Mouse (Mus musculus) embryo, embryonic 9.5 days (tissue): ENCODE results near the gene Rab34.
"Not testable (repeated sequence)": the region's sequence is repeated elsewhere in the genome, so short reads cannot be mapped to it uniquely, and the experiment has no call there.

Source experiments
- DNase-seq: peaks from one replicate; pipeline ENCODE4 v3.0.0-alpha.2; 2017; ENCODE audit errors: extremely low spot score

Gene Rab34

GRCm38 (mm10) chr11:78180081-78180761 is 8.0 kb upstream of the Rab34 start:
- no peak for DNase-seq

GRCm38 (mm10) chr11:78181830-78182357 is 6.3 kb upstream of the Rab34 start:
- no peak for DNase-seq

DNA sequence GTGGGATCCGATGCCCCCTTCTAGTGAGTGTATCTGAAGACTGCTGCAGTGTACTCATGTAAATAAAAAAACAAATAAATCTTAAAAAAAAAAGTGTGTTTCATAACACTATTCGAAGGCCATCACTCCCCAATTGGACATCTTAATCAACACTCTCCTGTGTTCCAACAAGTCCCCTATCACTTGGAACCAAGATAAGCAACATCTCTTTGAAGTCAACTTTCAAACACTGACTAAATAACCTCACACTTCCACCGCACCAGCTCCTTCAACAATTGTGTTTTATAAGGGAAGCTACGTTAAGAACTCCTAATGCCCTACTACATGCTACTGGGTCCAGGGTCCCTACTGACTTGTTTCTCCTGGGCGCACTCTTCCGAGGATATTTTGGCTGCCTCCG is 5.8 kb upstream of the Rab34 start:
- no peak for DNase-seq

- DNase-seq: peak; percentile 91
Measured at GRCm38 (mm10) chr11:78182961-78183844, 5.0 kb upstream of the Rab34 start, which contains the start of gene Rpl23a. Rpl23a (minus strand) TSS chr11:78183584.

GRCm38 (mm10) chr11:78183884-78184514 is 4.2 kb upstream of the Rab34 start:
- no peak for DNase-seq

DNA sequence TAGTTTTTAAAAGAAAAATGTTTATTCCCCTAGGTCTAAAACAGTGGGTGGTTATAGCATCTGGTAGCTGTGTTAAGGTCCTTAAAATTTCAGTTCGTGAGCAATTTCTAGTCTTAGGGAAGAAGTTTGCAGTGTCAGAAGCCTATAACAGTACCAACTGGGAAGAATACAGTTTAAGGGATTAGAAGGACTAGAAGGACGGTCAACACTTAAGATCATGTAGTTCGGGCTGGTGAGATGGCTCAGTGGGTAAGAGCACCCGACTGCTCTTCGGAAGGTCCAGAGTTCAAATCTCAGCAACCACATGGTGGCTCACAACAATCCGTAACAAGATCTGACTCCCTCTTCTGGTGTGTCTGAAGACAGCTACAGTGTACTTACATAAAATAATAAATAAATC is 3.5 kb upstream of the Rab34 start:
- not testable (repeated sequence) for DNase-seq

GRCm38 (mm10) chr11:78189234-78190040 is 1.2 kb downstream of the Rab34 start:
- DNase-seq: peak; percentile 94

GRCm38 (mm10) chr11:78190041-78190440 is 1.8 kb downstream of the Rab34 start:
- DNase-seq: no peak

GRCm38 (mm10) chr11:78193113-78193512 is 4.9 kb downstream of the Rab34 start, which contains the start of gene Proca1:
Proca1 (plus strand) TSS chr11:78193392.
- DNase-seq: no peak

DNA sequence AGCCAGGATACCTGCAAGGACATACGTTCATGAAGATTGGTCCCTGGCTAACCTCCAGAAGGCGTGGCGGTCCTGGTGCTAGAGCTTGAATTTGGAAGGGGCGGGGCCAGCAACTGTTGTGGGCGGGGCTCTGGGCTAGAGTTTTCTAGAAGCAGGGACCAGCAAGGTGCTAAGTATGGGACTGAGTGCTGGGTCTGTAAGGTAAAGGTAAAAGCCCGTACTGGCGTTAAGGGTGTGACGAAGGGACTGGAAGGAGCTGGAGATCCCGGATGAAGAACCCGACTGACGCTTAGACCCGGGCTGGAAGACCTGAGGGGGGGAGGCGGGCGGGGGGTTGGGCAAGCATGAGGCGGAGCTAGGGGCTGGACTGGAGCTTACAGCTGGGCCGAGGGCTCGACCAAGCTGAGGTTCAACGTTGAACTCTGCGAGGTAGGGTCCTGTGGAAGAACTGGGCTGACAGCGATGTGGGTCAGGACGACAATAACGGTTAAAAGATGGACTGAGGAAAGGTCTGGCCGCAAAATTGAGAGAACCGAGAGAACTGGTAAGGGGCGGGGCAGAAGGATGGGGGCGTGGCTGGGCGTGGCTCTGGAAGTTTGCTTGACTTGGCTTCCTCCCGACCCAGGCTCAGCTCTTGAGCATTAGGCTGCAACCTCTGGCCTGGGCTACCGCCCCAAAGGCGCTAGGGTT is 6.3 kb downstream of the Rab34 start:
- DNase-seq: peak; percentile 85

GRCm38 (mm10) chr11:78195101-78195863 is 7.1 kb downstream of the Rab34 start:
- DNase-seq: no peak

- DNase-seq: no peak
Measured at GRCm38 (mm10) chr11:78202372-78202771, 14.1 kb downstream of the Rab34 start.

DNA sequence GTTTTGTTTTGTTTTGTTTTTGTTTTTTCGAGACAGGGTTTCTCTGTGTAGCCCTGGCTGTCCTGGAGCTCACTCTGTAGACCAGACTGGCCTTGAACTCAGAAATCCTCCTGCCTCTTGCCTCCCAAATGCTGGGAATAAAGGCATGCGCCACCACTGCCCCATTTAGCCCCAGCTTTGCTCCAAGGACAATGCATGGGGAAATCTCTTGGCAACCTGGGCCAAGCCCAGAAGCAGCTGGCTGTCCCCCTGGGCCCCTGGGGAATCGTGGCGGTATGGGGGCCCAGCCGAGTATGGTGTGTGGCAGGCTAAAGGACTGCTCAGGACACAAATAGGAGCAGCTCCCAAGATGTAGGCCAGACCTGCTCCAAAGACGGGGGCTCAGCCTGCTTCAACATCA is 16.1 kb downstream of the Rab34 start:
- DNase-seq: no peak

- peak; percentile 39 for DNase-seq
Measured at GRCm38 (mm10) chr11:78205361-78206206, 17.4 kb downstream of the Rab34 start.

DNA sequence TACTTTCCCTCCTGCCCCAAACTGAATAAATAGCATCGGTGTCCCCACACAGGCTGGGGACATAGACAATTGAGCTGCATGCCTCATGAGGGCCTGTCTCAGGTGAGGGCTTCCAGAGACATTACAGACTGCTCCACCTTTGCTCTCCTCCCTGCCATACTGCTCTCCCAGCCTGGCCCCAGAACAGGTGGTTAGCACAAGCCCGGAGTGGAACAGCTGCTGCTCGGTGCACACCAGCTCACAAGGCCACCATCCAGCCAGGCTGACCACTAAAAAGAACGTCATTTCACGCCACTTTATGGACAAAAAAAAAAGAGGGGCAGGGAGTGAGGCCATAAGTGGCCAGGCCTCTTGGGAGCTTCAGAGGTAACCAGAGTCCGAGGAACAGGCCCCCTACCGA is 19.0 kb downstream of the Rab34 start:
- no peak for DNase-seq

DNA sequence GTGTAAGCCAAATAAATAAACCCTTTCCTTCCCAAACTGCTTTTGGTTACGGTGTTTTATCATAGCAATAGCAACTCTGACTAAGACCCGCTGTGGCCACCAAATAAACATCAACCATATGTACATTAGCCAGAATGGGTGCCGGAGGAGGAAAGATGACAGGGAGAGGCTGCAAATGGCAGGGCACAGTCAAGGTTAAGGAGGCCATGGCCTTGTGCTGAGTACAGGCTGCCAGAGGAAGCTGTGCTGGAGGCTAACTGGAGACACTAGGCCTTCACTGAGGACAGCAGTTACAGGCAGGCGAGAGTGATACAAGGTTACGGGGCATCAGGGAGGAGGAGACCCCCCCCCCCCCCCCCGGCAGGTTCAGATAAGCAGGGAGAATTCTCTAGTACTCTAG is 21.7 kb downstream of the Rab34 start:
- DNase-seq: no peak

GRCm38 (mm10) chr11:78210615-78211014 is 22.4 kb downstream of the Rab34 start:
- no peak for DNase-seq

DNA sequence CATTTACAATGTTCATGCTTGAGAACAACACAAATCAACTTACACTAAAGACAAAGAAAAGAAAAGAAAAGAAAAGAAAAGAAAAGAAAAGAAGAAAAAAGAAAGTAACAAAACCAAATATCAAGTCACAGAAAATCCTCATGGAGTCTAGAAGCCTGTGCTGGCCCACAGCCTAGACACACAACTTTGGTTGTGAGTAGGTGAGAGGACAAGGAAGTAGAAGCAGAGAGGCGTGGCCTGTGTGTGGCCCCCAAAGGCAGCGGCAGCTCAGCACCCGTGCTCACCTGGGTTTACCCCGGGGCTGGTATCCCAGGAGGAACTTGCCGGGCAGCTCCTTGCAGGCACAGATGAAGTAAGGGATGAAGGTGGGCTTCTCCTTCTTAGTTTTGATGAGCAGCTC is 23.3 kb downstream of the Rab34 start:
- no peak for DNase-seq
